Mouse (Mus musculus) splenic B cell, adult 2 months (primary cell): ENCODE data around the gene Tmem176b.
A peak's percentile ranks its signal among the peaks of the same experiment; 100 is the strongest.
"Not testable (repeated sequence)": the region's sequence is repeated elsewhere in the genome, so short reads cannot be mapped to it uniquely, and the experiment has no call there.

ENCODE experiments used
- DNase-seq: peaks from one replicate; pipeline ENCODE4 v3.0.0-alpha.2; 2011; ENCODE audit warnings: low read depth, low spot score
- H3K27me3 ChIP-seq: 2 replicates; pipeline ENCODE4 v1.6.1; 2012; ENCODE audit warnings: mild to moderate bottlenecking, low read length, moderate library complexity, mixed read lengths; ENCODE audit not compliant: control insufficient read depth, poor library complexity, insufficient read depth, severe bottlenecking
- H3K36me3 ChIP-seq: 2 replicates; pipeline ENCODE4 v1.6.1; 2012; ENCODE audit warnings: mild to moderate bottlenecking, low read length, moderate library complexity, mixed read lengths; ENCODE audit not compliant: control insufficient read depth, poor library complexity, insufficient read depth, severe bottlenecking

Tmem176b gene

GRCm38 (mm10) chr6:48830241-48830640 lies 11.1 kb downstream of the Tmem176b start:
- no peak for DNase-seq
- no peaks in the 10 kb centered on the region for H3K27me3 ChIP-seq
- H3K36me3 ChIP-seq: no peaks in the 10 kb centered on the region

- no peaks in the 10 kb centered on the region for H3K36me3 ChIP-seq
- DNase-seq: peak; percentile 15
- H3K27me3 ChIP-seq: no peaks in the 10 kb centered on the region
These were observed 11.6 kb downstream of the Tmem176b start for GRCm38 (mm10) chr6:48829651-48830050.

- DNase-seq: no peak
- H3K27me3 ChIP-seq: no peaks in the 10 kb centered on the region
- no peaks in the 10 kb centered on the region for H3K36me3 ChIP-seq
These were observed 12.3 kb downstream of the Tmem176b start for GRCm38 (mm10) chr6:48828976-48829375.

- Histone ChIP-seq H3K36me3 (no peaks in the 10 kb centered on the region), H3K27me3 (no peaks in the 10 kb centered on the region)
- DNase-seq: no peak
These were observed 16.3 kb downstream of the Tmem176b start for GRCm38 (mm10) chr6:48825016-48825415.

GRCm38 (mm10) chr6:48821991-48822785 lies 19.1 kb downstream of the Tmem176b start:
- H3K36me3 ChIP-seq, DNase-seq, H3K27me3 ChIP-seq: not testable (repeated sequence)

- DNase-seq: peak; percentile 94
- Histone ChIP-seq H3K27me3 (no peaks in the 10 kb centered on the region), H3K36me3 (no peaks in the 10 kb centered on the region)
These were observed 23.5 kb downstream of the Tmem176b start for GRCm38 (mm10) chr6:48817815-48818214.

- DNase-seq: peak; percentile 33
- no peaks in the 10 kb centered on the region for H3K36me3 ChIP-seq
- H3K27me3 ChIP-seq: no peaks in the 10 kb centered on the region
These were observed 26.3 kb downstream of the Tmem176b start for GRCm38 (mm10) chr6:48815013-48815412.

- no peak for DNase-seq
- Histone ChIP-seq H3K27me3 (no peaks in the 10 kb centered on the region), H3K36me3 (no peaks in the 10 kb centered on the region)
These were observed 31.6 kb downstream of the Tmem176b start for GRCm38 (mm10) chr6:48809494-48810219.

GRCm38 (mm10) chr6:48806746-48807145 lies 34.5 kb downstream of the Tmem176b start:
- no peak for DNase-seq
- H3K36me3 ChIP-seq: no peaks in the 10 kb centered on the region
- H3K27me3 ChIP-seq: no peaks in the 10 kb centered on the region

GRCm38 (mm10) chr6:48804346-48804745 lies 37.0 kb downstream of the Tmem176b start:
- no peak for DNase-seq
- H3K27me3 ChIP-seq: no peaks in the 10 kb centered on the region
- no peaks in the 10 kb centered on the region for H3K36me3 ChIP-seq

GRCm38 (mm10) chr6:48803406-48804051 lies 37.8 kb downstream of the Tmem176b start:
- no peak for DNase-seq
- no peaks in the 10 kb centered on the region for H3K27me3 ChIP-seq
- H3K36me3 ChIP-seq: no peaks in the 10 kb centered on the region

- H3K36me3 ChIP-seq: no peaks in the 10 kb centered on the region
- peak; percentile 65 for DNase-seq
- no peaks in the 10 kb centered on the region for H3K27me3 ChIP-seq
These were observed 39.4 kb downstream of the Tmem176b start for GRCm38 (mm10) chr6:48801897-48802296.

GRCm38 (mm10) chr6:48787867-48788266 lies 53.4 kb downstream of the Tmem176b start:
- DNase-seq: no peak
- H3K36me3 ChIP-seq: no peaks in the 10 kb centered on the region
- H3K27me3 ChIP-seq: no peaks in the 10 kb centered on the region

GRCm38 (mm10) chr6:48785601-48786000 lies 55.7 kb downstream of the Tmem176b start:
- DNase-seq: no peak
- H3K27me3 ChIP-seq: no peaks in the 10 kb centered on the region
- H3K36me3 ChIP-seq: no peaks in the 10 kb centered on the region

GRCm38 (mm10) chr6:48785189-48785588 lies 56.1 kb downstream of the Tmem176b start:
- DNase-seq: no peak
- Histone ChIP-seq H3K36me3 (no peaks in the 10 kb centered on the region), H3K27me3 (no peaks in the 10 kb centered on the region)
